Mouse (Mus musculus) embryo, embryonic 9.5 days (tissue): Measurements from ENCODE around the gene Pik3cb.

Source experiments
- DNase-seq: peaks from one replicate; pipeline ENCODE4 v3.0.0-alpha.2; 2017; ENCODE audit errors: extremely low spot score

The Pik3cb gene

DNA sequence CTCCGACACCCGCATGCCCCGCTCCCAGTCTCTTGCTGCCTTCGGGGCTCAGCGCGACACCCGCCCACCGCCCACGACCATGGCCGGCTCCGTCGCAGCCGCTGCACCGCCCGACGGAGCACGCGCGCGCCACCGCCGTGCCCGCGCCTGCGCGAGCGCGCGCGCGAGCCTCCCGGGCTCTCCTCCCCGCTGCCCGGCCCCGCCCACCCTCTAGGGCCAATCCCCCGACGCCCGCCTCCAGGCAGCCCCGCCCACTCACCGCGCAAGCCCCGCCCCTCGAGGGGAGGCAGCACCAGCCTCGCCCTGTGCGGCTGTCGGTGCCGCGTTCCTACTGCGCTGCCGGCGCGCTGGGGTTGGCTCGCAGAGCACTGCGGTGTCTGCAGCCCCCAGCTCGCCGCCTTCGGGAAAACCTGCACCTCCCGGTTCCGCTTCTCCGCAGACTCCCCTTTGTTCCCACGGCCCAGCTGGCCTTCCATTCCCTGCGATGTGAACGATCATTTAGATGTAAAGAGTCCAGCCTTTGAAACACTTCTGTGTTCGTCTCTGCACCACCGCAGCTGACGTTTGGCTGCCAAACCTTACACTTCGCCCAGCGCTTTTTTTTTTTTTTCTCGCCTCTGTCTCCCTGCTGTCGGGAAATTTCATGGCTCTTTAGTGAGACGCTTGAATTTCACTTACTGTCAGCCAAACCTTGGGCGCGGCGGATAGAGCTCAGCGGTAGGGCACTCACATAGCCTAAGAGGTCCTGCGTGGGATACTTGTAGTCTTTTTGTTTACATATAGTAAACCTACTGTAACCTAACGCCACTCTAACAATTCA lies at the start of gene Pik3cb:
TSS of gene Pik3cb (minus strand) at position 559 of the 820 bp plus-strand sequence.
- peak; percentile 99 for DNase-seq

GRCm38 (mm10) chr9:99183043-99183670 lies 42.7 kb upstream of the Pik3cb start:
- no peak for DNase-seq

DNA sequence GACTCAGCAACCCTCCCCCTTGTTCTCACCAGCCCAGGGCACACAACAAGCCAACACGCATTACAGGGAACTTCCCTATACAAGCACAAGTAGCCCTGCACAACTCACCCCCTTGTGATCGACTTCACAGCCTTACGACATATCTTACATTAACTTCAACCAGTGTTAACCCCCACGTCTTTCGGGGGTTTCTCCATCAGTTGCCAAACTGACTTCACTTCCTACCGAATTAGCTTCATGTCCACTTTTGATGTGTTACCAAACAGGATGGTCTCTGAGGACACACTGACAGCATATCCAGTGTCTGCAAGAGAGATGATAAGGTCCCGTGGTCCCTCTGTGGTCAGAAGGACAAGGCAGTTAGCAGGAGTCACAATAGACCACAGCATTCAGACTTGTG lies 41.7 kb upstream of the Pik3cb start:
- DNase-seq: no peak

- DNase-seq: no peak
These were observed 39.9 kb upstream of the Pik3cb start for GRCm38 (mm10) chr9:99180272-99180671.

DNA sequence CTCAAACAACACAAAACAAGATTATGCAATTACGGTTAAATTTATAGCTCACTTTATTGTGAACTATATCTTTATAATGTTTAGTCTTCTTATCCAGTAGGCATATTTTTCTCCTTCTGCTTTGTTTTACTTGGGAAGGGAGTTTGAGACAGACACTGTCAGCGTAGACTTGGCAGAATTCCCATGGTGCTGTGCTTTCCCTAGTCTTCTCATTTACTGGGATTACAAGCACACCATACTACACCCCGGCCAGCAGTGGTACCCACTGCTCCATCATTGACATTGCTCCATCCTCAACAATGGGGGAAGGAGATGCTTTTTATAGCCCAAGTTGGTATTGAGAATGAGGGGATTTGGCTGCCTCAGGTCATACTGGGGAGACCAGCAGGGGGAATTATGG lies 38.3 kb upstream of the Pik3cb start:
- no peak for DNase-seq

DNA sequence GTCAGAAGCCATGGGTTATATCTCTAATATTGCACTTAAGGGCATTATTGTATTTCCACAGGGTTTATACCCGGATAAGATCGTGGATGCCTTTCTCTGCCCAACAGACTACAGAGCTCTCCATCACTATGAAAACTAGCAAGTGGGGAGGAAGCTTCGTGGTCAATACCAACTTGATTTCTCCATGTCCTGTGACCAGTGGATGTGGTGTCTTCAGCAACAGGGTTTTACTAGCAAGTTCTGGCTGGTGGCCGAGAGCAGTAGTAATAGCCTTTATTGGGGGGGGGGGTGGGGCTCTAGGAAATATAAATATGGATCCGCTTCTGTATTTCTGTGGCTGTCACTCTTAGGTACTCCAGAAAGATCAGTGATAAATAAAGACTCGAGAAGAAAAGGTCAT lies 35.4 kb upstream of the Pik3cb start:
- DNase-seq: no peak

- DNase-seq: no peak
These were observed 32.4 kb upstream of the Pik3cb start for GRCm38 (mm10) chr9:99172811-99173210.

- DNase-seq: no peak
These were observed 30.8 kb upstream of the Pik3cb start for GRCm38 (mm10) chr9:99171186-99171585.

DNA sequence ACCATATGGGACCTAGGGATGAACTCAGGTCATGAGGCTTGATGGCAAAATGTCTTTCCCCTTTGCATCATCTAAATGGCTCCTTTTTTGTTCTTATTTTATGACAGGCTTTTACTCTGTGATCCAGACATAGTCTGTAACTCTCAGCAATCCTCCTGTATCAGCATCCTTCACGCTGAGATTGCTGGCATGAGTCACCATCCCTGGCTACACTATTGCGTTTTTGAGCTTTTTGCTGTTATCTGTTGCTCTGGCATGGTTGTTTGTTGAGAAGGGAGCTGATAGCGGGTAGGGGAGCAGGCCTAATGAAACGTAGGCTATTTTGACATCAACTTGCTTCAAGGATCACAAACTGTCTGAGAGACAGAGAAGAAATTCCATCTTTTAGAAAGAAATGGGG lies 28.6 kb upstream of the Pik3cb start:
- no peak for DNase-seq

DNA sequence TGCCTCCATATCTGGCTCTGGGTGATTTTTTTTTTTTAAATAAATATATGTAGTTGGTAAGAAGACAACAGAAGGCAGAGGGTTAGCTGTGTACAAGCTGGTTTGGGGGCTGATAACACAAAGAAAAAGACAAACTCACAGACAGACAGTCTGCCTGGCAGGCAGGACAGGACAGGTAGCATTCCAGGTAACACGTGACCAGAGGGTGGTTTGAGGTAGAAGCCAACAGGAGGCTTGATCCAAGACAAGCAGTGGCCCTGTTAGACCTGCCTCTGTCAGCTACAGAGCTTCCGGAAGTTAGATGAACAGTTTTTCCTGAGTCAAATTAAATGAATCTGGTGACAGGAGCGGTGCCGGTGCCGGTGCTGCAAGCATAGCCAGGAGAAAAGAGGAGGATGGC lies 26.5 kb upstream of the Pik3cb start:
- no peak for DNase-seq

DNA sequence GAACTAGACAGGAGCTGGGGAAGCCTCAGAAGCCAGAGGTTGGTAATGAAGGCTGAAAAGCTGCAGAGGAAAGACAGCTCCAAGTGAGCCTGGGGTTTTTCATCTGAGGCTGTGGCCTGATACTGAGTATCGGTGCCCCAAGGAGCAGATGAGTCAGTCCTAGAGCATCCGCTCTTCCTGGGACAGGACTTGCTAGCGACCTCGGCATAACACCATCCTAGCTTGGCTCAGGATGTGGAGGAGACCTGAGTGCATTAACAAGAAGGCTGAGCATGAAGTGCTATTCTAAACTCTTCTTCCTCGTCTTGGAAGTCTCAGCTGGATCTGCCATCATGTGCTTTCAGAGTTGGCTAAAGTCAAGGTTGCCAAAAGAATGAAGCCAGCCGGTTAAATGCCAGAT lies 25.5 kb upstream of the Pik3cb start:
- DNase-seq: no peak

- DNase-seq: no peak
These were observed 24.3 kb upstream of the Pik3cb start for GRCm38 (mm10) chr9:99164664-99165226.

- peak; percentile 25 for DNase-seq
These were observed 23.7 kb upstream of the Pik3cb start for GRCm38 (mm10) chr9:99164148-99164503.

DNA sequence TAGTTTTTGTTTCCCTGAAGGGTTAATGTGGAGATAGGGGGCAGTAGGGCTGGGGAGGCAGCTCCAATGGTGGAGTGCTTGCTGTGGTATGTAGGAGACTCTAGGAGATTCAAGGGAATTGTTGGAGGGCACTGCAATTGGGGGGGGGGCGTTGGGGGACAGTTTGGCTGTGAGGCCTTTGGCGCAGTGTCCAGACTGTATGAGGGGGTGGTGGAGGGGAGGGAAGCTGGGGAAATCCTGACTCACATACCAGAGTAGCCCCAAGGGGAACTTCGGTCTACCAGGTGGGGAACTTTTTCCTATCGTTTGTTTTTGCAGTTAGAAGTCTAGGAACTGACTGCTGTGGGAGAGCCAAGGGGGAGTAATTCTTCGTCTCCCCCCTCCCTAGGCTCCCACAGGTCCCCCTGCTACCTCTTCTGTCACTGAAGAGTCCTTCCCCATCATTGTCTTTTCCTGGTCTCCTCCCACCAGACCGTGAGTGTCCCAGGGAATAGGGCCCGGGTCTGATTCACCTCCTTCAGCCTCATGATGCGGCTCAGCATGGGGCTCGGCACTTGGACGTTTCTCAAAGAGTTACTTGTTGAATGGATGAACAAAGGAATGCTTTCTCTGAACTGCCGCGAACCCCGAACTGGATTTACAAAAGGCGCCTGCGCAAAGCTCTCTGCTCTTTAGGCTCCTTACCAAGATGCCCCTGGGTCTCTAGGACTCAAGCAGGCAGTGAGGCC lies 23.2 kb upstream of the Pik3cb start:
- DNase-seq: peak; percentile 53

- no peak for DNase-seq
These were observed 22.4 kb upstream of the Pik3cb start for GRCm38 (mm10) chr9:99162839-99163238.

- no peak for DNase-seq
These were observed 20.4 kb upstream of the Pik3cb start for GRCm38 (mm10) chr9:99160780-99161179.

DNA sequence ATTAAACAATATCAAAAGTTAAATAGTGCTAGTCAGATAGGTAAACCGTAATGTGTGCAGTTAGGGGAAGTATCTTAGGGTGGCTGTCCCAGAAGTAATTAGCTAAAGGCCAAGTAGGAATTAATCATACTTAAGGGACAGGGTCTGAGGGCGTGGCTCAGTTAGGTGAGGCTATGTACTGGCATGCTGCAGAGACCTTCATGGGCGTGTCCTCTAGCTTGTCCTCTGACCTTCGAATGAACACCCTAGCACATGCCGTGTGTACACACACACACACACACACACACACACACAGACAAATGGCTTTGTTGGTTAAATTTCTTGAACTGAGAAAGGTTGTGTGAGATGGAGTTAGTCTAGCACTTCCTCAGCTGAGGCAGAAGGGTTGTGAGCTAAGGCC lies 19.5 kb upstream of the Pik3cb start:
- DNase-seq: no peak

GRCm38 (mm10) chr9:99158708-99159107 lies 18.3 kb upstream of the Pik3cb start:
- DNase-seq: no peak

DNA sequence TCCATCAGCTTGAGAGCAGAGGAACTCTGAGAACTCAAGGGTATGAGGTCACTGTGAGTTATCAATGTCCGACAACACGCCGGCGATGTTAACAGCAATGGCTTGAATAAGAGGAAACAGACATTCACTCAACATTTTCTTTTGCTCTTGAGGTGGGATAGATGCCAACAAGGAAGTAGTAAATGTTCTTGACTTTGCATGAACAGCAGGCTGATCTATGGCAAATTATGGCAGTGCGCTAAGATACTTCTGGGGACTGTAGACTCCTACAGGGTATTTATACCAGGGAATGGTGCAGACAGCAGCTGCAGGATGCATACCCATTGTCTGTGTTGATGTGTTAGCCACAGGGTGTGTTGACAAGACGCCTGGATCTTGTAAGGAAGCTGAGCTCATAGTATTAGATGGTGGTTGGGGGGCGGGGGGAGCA lies 17.8 kb upstream of the Pik3cb start:
- DNase-seq: no peak

- no peak for DNase-seq
These were observed 13.2 kb upstream of the Pik3cb start for GRCm38 (mm10) chr9:99153655-99154054.

- no peak for DNase-seq
These were observed 12.5 kb upstream of the Pik3cb start for GRCm38 (mm10) chr9:99152699-99153490.
